Mouse (Mus musculus): ENCODE measurements around the gene Mpig6b.

Mpig6b gene

DNA sequence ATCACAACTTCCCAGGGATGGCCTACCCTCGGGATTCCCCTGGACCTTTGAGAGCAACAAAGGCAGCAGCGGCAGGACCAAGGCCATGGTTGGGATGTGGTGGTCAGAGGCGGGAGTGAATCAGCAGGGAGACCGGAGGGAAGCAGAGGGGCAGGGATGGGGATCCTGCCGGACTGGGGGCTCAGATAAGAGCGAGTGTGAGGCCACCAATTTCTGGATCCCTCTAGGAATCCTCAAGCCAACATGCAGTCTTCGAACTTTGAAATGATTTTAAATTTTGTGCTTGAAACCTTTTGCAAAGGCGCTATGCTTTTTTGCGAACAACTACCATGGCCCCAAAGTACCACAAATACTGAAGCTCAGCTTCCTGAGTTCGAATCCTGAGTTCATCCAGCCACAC, at the start of gene Mpig6b:
Mpig6b (minus strand) TSS at position 101 of the 400 bp plus-strand sequence.
- DNase-seq (ENCODE audit: low read depth), result no peak

DNA sequence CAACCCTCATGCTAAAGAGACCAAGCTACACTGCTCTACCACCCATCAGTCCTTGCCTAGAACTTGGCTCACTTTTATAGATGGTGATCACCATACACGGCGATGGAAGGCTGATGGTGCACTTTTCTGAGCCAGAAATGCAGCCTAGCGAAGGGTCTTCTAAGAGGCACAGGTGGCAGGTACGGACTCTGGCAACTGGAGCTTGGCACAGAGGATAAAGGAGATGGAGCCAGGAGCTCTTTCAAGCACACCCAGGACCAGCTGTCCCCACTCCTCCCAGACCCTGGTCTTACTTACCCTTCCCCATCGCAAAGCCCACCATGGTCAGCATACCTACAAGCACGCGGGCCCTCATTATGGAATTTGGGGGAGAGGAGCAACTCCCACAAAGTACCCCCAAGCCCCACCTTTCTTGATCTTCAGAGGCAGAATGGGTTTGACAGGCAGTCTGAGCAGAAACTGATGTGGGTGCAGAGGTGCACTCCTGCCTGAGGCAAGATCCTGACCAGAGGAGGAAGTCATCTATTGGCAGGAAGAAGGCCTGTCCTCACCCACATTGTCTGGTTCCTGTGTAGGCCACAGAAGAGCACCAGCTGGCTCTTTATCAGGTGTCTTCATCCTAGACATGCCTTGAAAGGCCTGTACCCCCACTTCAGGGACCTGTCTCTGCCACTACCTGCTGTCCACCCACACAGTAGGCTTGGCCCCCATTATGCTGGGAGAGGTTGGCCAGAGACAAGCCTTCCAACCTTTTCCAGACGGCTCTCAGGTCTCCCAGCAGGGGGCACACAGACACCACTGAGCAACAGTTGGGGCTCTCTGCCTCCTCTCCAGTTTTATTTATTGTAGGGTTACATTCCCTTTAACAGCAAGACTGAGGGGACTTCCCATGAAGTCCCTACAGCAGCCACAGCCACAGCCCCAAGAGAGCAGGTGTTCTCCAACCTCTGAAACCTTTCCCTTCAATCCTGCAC, 49.3 kb upstream of the Mpig6b start, which contains the start of gene Ly6g5b:
Ly6g5b (minus strand) TSS at position 383 of the 974 bp plus-strand sequence.
- peak; percentile 73 for DNase-seq (ENCODE audit: low read depth)

DNA sequence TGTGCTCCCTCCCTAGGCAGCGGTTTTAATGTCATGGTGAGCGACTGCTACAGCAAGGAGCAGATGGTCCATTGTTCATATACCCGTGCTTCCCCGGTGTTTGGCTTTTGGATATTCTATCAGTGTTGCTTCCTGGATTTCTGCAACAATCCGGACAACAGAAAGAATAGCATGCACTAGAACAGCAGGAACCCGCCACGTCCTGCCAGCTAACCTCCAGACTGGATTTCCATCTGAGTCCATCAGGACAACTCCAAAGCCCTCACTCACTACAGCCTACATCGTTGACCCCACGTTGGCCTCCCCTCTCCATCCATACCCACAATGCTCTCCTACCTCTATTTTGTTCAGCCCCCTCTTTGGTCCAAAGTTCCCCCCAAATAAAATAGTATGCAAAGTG, 45.8 kb upstream of the Mpig6b start:
- no peak for DNase-seq (ENCODE audit: low read depth)

DNA sequence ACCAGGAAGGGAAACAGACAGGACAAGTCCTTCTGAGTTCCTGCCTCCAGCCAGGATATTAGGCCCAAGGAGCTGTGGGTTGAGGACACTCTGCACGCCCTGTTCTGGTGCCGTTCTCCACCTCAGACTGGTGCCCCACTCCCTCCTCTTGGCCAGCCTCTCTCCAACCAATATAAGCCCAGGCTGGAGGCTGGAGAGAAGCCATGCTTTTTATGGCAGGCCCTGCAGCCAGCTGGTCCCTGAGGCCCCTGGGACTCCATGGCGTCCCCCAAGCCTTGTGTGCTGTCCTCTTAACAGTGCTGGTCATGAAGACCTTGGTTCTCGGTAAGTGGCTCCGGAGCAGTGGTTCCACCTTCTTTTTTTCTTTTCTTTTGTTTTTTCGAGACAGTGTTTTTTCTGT, 42.1 kb upstream of the Mpig6b start, which contains the start of gene Ly6g5c:
Ly6g5c (plus strand) TSS at position 183 of the 400 bp plus-strand sequence.
- no peak for DNase-seq (ENCODE audit: low read depth)

DNA sequence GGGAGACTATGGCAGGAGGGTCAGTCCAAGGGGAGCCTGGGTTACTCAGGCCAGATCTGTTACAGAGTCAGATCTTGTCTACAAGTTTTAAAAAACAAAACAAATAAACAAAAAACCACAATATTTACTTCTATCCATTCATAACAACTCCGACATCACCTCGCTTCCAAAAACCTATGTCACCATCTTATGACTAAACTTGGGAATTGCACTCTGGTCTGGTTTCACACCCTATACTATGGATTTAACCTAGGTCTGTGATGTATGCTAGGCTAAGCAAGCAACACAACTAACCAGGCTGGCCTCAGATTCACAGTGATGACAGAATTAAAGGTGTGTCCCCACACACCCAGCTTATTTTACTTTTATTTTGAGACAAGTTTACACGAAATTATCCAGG, 40.5 kb upstream of the Mpig6b start:
- no peak for DNase-seq (ENCODE audit: low read depth)

DNA sequence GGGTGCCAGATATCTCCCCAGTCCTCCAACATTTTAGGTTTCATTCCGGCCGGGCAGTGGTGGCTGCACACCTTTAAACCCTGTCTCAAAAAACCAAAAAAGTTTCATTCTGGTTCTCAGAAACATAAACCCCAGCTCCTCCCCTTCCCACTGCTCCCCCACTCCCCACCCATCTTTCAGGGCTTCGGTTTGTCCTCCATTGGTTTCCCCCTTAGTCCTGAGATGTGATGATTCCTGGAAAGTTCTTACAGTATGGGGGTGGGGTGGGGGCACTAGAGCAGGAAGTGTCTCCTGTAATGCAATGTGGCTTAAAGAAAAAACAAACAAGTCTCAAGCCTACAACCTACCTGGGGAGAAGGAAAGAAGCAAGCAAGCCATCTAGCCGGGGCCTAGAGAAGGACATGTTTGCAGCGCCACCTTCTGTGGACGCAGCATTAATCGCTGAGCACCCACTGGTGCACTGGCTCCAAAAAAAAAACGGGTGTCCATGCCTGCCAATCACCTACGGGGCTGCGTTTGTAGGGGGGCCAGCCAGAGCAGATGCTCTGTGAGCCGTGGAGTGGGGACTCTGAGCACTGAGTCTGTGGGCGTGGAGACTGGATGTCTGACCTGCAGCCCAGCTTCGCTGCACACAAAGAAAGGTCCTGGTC, 39.9 kb upstream of the Mpig6b start:
- peak; percentile 50 for DNase-seq (ENCODE audit: low read depth)

DNA sequence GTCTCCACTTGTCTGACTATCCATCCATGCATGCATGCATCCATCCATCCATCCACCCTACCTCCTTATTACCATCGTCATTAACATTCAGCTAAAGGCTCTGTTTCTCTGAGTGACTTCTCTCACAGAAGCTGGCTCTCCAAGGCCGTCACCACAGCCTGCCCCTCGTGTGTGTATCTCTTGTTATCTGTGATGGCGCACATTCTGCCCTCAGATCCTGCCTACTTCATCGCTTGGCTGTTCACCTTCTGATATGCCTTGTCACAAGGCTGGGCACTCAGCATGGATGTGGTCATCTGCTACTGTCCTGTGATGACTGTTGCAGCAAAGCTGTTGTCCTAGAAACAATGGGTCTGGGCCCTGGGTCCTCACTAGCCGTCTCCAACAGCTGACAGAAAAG, 38.8 kb upstream of the Mpig6b start:
- DNase-seq (ENCODE audit: low read depth), result no peak

DNA sequence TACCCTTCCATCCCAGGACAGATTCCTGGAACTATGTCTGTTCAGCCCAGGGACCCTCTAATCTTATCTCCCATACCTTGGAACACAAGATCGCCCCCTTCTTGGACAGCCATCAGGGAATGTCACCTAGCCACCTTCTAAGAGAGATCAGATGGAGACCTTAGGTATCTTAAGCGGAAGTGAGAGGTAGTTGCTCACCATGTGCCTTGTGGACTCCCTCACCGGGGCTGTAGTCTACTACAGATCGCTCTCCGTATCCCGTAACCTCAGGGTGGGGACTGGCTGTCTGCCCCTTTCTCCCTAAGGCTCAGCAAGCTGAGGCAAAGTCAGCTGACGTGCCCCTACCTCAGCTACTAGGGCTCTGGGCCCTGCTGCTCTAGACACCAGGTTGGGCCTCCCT, 38.1 kb upstream of the Mpig6b start:
- DNase-seq (ENCODE audit: low read depth), result no peak

DNA sequence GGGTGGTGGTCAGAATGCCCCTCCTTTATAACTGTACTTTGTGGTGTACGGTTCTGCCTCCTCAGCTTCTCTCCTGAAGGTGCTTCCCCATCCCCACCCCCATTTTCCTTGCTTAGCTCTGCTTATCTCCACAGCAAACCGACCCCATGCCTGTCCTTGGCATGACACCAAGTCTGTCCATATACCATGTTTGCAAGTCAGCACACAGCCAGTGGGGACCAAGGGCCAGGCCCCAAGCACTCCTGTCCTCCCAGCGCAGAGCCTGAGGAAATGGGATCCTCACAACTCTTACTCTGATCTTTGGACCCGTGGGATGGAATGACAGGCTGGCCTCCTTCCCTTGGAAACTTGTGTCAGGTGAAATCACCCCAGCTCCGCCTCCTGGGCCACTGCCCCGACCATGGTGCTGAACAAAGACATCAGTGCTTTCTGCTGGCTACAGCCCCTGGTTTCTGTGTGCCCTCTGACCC, 37.3 kb upstream of the Mpig6b start:
- no peak for DNase-seq (ENCODE audit: low read depth)

DNA sequence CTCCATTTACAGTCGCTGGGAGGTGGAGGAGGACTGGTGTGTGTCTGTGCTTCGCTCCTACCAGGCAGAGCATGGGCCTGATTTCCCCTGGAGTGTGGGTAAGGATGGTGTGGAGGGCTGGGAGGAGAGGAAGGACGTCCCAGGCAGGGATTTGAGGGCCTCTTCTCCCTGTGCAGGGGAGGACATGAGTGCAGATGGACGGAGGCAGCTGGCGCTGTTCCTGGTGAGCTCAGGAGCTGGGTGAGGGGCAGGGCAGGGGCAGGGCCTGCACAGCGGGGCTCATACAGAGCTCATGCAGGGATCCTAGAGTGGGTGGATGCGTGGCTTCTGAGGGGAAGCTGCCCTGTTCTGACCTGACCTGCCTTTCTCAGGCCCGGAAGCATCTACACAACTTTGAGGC, 36.3 kb upstream of the Mpig6b start:
- DNase-seq (ENCODE audit: low read depth), result no peak

DNA sequence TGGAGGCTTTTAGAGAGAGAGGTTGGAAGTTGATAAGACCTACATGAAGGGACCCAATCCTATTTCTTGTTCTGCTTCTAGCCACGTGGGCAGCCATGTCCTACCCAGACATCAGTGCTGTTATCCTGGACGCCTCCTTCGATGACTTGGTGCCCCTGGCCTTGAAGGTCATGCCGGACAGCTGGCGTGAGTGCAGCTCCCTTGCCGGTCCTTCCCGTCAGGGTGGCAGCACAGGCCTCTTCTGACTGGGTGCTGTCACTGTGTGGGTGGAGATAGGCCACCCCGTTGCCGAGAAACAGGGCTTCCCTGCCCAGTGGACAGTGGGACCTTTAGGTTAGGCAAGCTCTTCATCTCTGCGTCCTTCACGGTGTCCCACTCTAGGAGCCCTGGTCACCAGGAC, 35.2 kb upstream of the Mpig6b start:
- no peak for DNase-seq (ENCODE audit: low read depth)

DNA sequence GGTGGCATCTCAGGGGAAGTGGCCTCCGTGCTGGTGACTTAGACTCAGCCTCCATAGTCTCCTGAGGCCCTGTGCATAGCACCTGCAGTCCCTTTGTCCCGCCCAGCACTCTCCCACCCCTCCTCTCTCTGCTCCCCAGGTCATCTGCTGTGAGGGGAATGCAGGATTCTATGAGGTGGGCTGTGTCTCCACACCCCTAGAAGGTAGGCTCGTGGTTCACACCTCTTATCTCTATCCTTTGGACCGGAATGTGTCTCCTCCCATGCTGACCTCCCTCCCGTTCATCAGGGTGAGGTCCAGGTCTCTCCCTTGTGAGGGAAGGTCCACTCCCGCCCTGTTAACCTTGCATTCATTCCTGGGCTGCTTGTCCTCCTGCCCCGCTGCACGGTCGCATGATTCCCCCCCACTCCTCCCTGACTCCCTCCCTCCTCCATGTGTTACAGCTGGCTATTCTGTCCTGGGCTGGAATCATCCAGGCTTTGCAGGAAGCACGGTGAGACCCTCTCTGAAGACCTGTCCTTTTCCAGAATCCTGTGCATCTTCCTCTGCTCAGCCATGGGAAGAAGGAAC, 34.3 kb upstream of the Mpig6b start:
- DNase-seq (ENCODE audit: low read depth), result no peak

DNA sequence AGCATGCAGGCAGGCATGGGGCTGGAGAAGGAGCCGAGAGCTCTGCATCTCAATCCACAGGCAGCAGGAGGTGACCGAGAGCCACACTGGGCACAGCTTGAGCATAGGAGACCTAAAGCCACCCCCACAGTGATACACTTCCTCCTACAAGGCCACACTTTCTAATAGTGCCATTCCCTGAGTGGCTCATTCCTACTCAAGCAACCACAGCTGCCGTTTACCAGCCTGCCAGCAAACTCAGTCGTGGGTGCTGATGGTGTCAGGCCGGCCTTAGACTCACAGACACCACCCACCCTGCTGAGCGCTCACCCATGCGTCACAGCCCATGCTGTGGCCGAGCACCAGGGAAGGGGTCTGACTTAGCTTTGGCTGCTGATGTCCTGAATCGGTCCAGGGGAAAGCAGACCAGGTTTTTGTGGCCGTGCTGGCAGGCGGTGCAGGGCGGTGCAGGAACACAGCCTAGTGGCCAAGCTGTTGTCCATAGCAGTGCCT, 31.2 kb upstream of the Mpig6b start:
- no peak for DNase-seq (ENCODE audit: low read depth)

DNA sequence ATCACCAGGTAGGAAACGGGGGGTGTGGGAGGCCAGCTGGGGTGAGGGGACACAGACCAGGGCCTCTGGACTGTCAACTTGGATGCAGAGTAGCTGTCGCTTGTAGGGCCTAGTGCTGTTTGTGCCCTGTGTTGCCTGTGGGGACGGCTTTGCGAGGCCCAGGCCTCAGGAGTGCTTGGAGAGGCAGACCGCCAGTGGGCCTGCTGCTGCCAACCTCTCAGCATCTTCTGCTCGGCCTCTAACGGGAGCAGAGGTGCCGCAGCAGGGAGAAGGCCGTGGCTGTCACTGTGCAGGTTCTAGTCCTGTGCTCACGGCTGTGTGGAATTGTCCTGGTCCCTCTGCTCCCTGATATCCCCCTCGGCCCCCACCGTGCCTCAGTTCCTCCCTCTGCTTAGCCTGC, 30.6 kb upstream of the Mpig6b start:
- DNase-seq (ENCODE audit: low read depth), result no peak

DNA sequence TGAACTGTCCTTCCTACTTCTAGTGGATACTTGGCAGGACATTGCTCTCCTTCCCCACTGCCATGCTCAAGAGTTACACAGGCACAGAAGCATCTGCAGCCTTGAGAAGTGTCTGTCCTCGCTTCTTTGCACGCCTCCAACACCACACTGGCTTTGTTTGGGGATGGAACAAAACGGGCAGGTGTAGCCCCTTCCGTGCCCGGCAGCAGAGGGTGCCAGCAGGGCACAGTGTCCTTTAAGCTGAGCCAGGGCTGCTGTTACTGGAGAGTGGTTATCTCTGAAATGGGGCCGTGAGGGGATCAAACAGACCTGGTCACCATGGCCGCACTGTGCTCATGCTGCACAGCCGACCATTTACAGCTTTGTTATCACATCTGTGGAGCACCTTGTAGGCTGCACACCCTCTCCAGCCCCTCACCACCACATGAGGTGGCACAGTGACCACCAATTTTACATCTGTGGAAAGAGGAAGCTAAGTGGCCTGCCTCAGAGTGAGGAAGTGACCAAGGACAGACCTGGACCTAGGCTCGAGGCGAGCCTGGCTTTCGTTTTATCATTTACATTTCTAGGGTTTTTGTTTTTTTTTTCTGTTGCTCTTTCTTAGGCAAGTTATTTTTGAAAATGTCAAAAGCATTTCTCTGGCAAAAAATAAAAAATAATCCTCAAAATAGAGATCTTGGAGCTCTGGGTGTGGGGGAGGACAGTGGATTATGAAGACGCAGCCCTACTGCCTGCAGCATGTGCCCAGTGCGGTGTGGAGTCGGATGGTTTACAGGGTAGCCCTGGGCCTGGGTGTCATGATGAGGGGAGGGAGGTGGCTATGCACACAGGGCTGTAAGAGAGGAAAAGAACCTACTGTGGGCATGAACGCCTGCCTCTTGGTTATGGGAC, 28.7 kb upstream of the Mpig6b start:
- DNase-seq (ENCODE audit: low read depth), result no peak

DNA sequence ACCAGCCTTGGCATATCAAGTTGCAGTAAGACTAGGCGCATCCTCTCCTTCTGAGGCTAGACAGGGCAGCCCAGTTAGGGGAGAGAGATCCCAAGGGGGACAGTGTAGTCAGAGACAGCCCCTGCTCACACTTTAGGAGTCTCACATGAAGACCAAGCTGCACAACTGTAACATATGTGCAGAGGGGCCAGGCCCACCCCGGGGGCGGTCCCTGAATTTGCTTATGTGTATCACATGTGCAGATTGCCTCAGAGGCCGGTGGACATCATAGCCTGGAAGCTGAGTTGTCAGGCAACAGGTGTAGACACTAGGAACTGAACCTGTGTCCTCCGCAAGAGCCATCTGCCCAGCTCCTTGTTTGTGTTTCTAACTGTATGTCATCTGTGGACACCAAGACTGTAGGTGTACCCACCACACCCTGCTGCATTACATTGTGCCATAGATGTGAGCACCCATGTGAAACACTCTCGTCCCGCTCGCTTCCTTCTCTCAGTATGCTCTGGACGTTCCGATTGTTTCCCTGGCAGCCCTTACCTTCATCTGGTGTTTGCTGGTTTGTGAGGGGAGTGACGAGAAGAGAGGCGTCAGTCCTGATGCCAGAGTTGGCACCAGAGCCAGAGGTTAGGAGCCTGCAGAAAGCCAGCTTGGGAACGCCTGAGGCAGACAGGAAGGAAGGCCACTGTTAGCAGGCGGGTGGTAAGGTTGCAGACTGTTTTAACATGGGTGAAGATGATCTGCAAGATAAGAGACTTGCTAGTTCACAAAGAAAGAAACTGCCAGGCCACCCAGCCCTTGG, 26.6 kb upstream of the Mpig6b start:
- no peak for DNase-seq (ENCODE audit: low read depth)

DNA sequence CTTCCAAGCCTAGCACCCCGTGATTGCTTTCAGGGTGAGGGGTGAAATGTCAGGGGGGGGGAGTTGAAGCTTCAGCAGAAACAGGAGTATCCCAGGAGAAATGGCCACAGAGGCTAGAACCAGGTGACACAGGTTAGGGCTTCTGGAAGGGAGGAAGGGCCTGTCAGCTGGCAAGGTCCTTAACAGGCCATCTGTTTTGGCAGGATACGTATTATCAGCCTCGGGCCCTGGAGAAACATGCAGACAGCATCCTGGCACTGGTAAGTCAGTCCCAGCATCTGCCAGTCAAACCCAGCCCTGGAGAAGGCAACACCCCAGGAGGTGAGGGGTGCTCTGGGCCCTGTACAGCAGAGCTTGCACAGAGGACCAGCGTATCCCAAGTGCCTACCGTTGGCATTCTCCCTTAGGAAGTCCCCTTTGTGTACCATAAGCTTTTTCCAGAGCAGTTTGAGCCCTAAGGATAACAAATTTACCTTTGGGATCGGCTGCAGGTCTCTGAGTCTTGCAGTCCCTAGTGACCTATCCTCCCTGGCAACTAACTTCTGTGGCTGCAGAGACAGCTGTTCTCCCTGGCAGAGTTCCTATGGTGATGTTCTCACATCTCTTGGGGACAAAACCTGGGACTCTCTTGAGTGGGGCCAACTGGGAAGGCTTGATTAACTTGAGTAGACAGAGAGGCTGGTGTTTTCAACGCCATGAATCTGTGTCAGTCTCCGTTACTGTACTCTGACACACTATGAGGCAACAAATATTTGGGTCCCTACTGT, 24.4 kb upstream of the Mpig6b start:
- DNase-seq (ENCODE audit: low read depth), result peak; percentile 30

DNA sequence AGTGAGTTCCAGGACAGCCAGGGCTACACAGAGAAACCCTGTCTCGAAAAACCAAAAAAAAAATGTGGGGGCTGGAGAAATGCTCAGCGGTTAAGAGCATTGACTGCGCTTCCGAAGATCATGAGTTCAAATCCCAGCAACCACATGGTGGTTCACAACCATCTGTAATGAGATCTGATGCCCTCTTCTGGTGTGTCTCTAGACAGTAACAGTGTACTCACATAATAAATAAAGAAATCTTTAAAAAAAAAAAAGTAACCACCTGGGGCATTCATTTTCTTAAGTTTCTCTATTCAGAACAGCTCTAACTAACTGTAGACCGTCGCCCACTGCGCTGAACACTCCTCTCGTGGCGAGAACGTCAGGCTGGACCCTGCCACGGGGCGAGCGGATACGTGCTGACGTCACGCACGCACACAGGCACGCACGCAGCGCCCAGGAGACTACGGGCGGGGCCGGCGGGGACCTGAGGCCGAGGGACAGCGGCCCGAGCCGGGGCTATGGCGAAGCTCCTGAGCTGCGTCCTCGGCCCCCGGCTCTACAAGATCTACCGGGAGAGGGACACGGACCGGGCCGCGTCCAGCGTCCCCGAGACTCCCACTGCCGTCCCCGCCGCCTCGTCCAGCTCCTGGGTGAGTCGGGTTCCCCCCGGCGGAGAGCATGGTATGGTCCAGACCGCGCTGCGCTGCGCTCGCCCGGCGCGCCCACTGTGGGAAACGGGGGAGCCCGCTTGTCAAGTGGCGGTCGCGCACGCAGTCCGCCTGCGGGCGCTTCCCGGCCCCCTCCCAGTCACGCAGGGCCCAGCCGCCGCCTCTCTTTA, 23.1 kb upstream of the Mpig6b start, which contains the start of gene Abhd16a:
Abhd16a (plus strand) TSS at position 439 of the 820 bp plus-strand sequence.
- DNase-seq (ENCODE audit: low read depth), result peak; percentile 97

DNA sequence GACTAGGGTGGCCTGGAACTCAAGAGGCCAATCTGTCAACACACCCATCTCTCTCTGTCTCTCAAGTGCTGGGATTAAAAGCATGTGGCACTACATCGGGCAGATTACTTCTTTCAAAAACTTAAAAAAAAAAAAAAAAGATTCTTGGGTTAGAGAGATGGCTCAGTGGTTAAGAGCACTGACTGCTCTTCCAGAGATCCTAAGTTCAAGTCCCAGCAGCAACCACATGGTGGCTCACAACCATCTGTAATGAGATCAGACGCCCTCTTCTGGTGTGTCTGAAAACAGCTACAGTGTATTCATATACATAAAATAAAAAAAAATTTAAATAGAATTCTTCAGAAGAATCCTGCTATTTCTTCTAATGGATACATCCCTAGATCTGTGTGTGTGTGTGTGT, 22.2 kb upstream of the Mpig6b start:
- DNase-seq (ENCODE audit: low read depth), result peak; percentile 35

All from naive thymus-derived CD4-positive, alpha-beta T cell, adult 2 months (primary cell).